Mouse (Mus musculus): Measurements from ENCODE around the gene 2410004B18Rik. TPM values are rescaled to one million over a fixed set of nuclear protein-coding genes. Genes with fewer than 3 reads are reported as not detected.

Gene 2410004B18Rik
- polyA plus RNA-seq, 2 experiments = 31.2 to 47.8 TPM

DNA sequence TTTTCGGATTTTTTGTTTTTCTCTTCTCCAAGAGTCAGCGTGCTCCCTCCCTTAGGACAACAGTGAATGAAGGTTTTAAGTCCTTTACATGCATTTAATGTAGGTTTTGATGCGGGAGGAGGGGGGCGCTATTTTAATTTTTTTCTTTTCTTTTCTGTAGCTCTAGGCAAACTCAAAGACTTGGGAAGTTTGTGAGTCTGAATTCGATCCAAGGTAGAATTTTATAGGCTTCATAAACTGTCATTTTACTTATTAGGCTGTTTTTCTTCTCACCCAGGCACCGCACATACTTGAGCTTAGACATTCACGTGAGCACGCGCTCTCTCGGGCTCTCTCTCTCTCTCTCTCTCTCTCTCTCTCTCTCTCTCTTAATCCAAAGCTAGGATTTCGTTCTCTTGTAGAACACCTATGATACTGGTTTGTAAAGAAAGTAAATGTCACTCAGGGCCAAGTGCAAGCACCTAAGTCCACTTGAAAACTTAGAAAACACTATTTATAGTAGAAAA lies 51.8 kb downstream of the 2410004B18Rik start:
- H3K9ac ChIP-seq (ENCODE audit: low read depth, low read length, severe bottlenecking) = peak overlapping the region; percentile 38; the same call in 1 of the 2 replicates
- no peaks in the 10 kb centered on the region for H3K27me3 ChIP-seq (ENCODE audit: control insufficient read depth, insufficient read depth, low read length)
- DNase-seq (ENCODE audit: low spot score) (peak; percentile 30), ATAC-seq (ENCODE audit: low FRiP score, low read depth) (no peak)
- H3K36me3 ChIP-seq (ENCODE audit: control insufficient read depth, insufficient read depth, low read length) = no peaks in the 10 kb centered on the region
- TF ChIP-seq POLR2A (IDR thresholded peaks at IDR 0.05; ENCODE audit: borderline replicate concordance, extremely low read depth, insufficient read depth, insufficient read length) = no peak
- peak overlapping the region; percentile 94 for H3K4me2 ChIP-seq (replicated peaks; ENCODE audit: low read depth, low read length, severe bottlenecking)
- H3K4me1 ChIP-seq (ENCODE audit: control insufficient read depth, insufficient read depth, low read length) = peaks cover 22% of the 10 kb centered on the region
- peak overlapping the region; percentile 76 for H3K4me3 ChIP-seq (replicated peaks; ENCODE audit: low read length)
- WGBS = 2% methylated on average over 11 of the region's 11 CpGs
- H3K27ac ChIP-seq (replicated peaks; ENCODE audit: low read depth, low read length) = no peak overlapping the region
- no peaks in the 10 kb centered on the region for H3K9me3 ChIP-seq (ENCODE audit: control insufficient read depth, low read length)

DNA sequence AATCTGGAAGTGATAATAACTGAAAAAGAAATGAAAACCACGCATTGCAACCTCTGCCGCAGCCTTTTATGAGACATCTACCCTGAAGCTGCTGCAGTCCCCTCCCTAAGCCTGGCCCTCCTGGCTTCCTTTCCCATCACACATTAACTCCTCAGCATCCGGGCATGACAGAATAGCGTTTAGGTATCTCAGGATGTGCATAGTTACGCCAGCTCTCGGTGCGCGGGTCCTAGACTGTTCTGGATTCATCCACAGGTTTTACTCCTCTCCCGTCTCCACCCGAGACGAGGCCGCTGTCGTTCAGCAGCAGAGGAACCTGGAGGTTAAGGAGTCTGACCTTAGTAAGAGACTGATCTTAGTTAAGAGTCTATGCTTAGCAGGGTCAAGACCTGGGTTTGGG lies 53.3 kb downstream of the 2410004B18Rik start:
- no peak overlapping the region for H3K9ac ChIP-seq (ENCODE audit: low read depth, low read length, severe bottlenecking)
- 74% methylated on average over 13 of the region's 13 CpGs for WGBS

DNA sequence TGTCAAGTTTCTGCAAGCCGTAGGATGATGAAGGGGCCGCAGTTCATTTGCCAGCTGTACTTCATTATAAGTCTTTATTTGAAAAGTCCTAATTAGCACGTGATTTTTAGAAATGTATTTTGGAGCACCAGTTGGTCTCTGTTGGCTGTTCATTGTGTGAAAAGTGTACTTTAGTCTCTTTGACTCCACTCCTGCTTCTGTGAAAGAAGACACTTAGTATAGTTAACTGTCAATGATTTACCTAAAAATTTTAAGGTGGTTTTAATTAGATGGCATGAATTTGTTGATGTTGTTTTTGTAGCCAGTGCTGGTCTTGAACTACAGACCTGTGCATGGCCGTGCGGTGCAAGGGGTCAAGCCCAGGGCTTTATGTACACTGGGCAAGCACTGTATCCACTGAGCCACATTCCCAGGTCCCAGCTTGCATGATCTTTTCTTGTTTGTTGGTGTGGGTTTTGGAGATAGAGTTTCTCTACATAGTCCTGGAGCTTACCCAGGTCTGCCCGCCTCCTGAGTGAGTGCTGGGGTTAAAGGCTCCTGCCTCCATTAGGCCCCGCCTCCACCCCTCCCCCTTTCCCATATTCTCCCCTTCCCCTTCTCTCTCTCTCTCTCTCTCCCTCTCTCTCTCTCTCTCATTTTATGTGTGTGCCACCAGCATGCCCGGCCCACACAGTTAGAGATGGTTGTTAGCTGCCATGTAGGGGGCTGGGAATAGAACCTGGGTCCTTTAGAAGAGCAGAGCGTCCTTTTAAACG lies 54.3 kb downstream of the 2410004B18Rik start:
- ATAC-seq (ENCODE audit: low FRiP score, low read depth) (no peak), DNase-seq (ENCODE audit: low spot score) (no peak)
- H3K27ac ChIP-seq (replicated peaks; ENCODE audit: low read depth, low read length) = no peak overlapping the region
- WGBS = 78% methylated on average over 10 of the region's 10 CpGs
- H3K4me2 ChIP-seq (replicated peaks; ENCODE audit: low read depth, low read length, severe bottlenecking) = no peak overlapping the region
- no peak overlapping the region for H3K4me3 ChIP-seq (replicated peaks; ENCODE audit: low read length)
- TF ChIP-seq POLR2A (IDR thresholded peaks at IDR 0.05; ENCODE audit: borderline replicate concordance, extremely low read depth, insufficient read depth, insufficient read length) = no peak
- no peaks in the 10 kb centered on the region for H3K9me3 ChIP-seq (ENCODE audit: control insufficient read depth, low read length)
- peaks cover 22% of the 10 kb centered on the region for H3K4me1 ChIP-seq (ENCODE audit: control insufficient read depth, insufficient read depth, low read length)
- no peaks in the 10 kb centered on the region for H3K27me3 ChIP-seq (ENCODE audit: control insufficient read depth, insufficient read depth, low read length)
- no peak overlapping the region for H3K9ac ChIP-seq (ENCODE audit: low read depth, low read length, severe bottlenecking)
- H3K36me3 ChIP-seq (ENCODE audit: control insufficient read depth, insufficient read depth, low read length) = no peaks in the 10 kb centered on the region

More for the DNA sequence above, 53.3 kb downstream of the 2410004B18Rik start:
- no peak overlapping the region for H3K27ac ChIP-seq (replicated peaks; ENCODE audit: low read depth, low read length)
- no peaks in the 10 kb centered on the region for H3K36me3 ChIP-seq (ENCODE audit: control insufficient read depth, insufficient read depth, low read length)
- no peaks in the 10 kb centered on the region for H3K9me3 ChIP-seq (ENCODE audit: control insufficient read depth, low read length)
- peak overlapping the region; percentile 18; the same call in 1 of the 2 replicates for H3K4me2 ChIP-seq (replicated peaks; ENCODE audit: low read depth, low read length, severe bottlenecking)
- H3K4me3 ChIP-seq (replicated peaks; ENCODE audit: low read length) = no peak overlapping the region
- no peaks in the 10 kb centered on the region for H3K27me3 ChIP-seq (ENCODE audit: control insufficient read depth, insufficient read depth, low read length)
- DNase-seq (ENCODE audit: low spot score) = no peak
- peaks cover 22% of the 10 kb centered on the region for H3K4me1 ChIP-seq (ENCODE audit: control insufficient read depth, insufficient read depth, low read length)
- ATAC-seq (ENCODE audit: low FRiP score, low read depth) = no peak
- no peak for TF ChIP-seq POLR2A (IDR thresholded peaks at IDR 0.05; ENCODE audit: borderline replicate concordance, extremely low read depth, insufficient read depth, insufficient read length)

DNA sequence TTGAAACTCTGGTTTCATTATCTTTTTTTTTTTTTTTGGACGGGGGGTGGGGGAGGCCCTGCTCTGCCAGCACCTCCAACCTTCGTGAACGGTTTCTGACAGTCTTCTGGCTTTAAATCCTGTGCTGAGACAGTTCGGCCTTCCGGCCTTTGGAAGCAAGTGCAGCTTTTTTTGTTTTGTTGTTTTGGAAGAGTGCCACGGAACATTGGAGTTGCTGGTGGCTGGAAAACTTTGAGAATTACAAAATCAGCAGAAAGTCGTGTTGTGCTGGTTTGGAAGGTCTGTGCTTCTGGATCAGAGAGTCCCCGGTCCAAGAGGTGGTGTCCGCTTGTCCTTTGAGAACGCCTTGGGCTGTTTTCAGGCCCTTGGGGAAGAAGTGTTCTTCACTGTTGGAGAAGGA lies 55.0 kb downstream of the 2410004B18Rik start:
- 71% methylated on average over 10 of the region's 10 CpGs for WGBS
- H3K9me3 ChIP-seq (ENCODE audit: control insufficient read depth, low read length) = no peaks in the 10 kb centered on the region
- H3K4me2 ChIP-seq (replicated peaks; ENCODE audit: low read depth, low read length, severe bottlenecking) = no peak overlapping the region
- no peak overlapping the region for H3K27ac ChIP-seq (replicated peaks; ENCODE audit: low read depth, low read length)
- H3K4me1 ChIP-seq (ENCODE audit: control insufficient read depth, insufficient read depth, low read length) = peaks cover 22% of the 10 kb centered on the region
- no peak for TF ChIP-seq POLR2A (IDR thresholded peaks at IDR 0.05; ENCODE audit: borderline replicate concordance, extremely low read depth, insufficient read depth, insufficient read length)
- no peaks in the 10 kb centered on the region for H3K27me3 ChIP-seq (ENCODE audit: control insufficient read depth, insufficient read depth, low read length)
- DNase-seq (ENCODE audit: low spot score) (peak; percentile 40), ATAC-seq (ENCODE audit: low FRiP score, low read depth) (no peak)
- H3K36me3 ChIP-seq (ENCODE audit: control insufficient read depth, insufficient read depth, low read length) = peaks cover 3% of the 10 kb centered on the region; the same call in 1 of the 2 replicates
- H3K4me3 ChIP-seq (replicated peaks; ENCODE audit: low read length) = no peak overlapping the region
- no peak overlapping the region for H3K9ac ChIP-seq (ENCODE audit: low read depth, low read length, severe bottlenecking)

DNA sequence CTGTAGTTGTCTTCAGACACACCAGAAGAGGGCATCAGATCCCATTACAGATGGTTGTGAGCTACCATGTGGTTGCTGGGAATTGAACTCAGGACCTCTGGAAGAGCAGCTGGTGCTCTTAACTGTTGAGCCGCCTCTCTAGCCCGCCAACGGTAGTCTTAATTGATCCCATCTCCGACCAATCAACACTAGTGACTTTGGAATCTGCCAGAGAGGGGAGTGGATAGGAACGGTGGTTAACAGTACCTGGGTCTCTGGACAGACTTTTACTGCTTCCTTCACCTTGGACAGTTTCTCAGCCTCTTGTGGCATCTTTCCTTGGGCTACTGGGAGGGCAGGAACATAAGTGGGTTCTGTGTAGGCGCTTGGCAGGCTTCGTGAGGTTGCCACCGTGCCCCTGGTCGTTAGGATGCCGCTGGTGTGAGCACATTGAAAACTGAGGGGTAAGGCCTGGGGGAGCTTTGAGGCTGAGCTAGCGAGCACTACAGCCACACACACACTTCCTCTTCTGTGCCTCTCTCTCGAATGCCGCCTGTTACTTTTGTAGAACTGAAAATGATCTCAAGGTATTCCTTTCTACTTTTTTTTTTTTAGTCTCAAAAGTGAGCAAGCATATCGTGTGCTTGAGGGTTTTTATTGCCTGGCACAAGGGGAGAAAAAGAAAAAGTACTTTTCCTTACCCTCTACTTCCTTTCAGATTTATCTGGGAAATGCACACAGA lies 55.8 kb downstream of the 2410004B18Rik start:
- Histone ChIP-seq H3K36me3 (ENCODE audit: control insufficient read depth, insufficient read depth, low read length) (peaks cover 8% of the 10 kb centered on the region; the same call in 1 of the 2 replicates), H3K4me2 (replicated peaks; ENCODE audit: low read depth, low read length, severe bottlenecking) (no peak overlapping the region), H3K4me3 (replicated peaks; ENCODE audit: low read length) (no peak overlapping the region), H3K9ac (ENCODE audit: low read depth, low read length, severe bottlenecking) (no peak overlapping the region), H3K4me1 (ENCODE audit: control insufficient read depth, insufficient read depth, low read length) (peaks cover 21% of the 10 kb centered on the region), H3K27me3 (ENCODE audit: control insufficient read depth, insufficient read depth, low read length) (no peaks in the 10 kb centered on the region), H3K27ac (replicated peaks; ENCODE audit: low read depth, low read length) (0 out of 2 replicates have a peak overlapping the region, but pooled peaks have one; percentile 26), H3K9me3 (ENCODE audit: control insufficient read depth, low read length) (no peaks in the 10 kb centered on the region)
- 63% methylated on average over 14 of the region's 14 CpGs for WGBS
- ATAC-seq (ENCODE audit: low FRiP score, low read depth) (no peak), DNase-seq (ENCODE audit: low spot score) (no peak)
- TF ChIP-seq POLR2A (IDR thresholded peaks at IDR 0.05; ENCODE audit: borderline replicate concordance, extremely low read depth, insufficient read depth, insufficient read length) = no peak

Other genes with a start within 250 kb of the 2410004B18Rik start
- 32.2 and 35.4 TPM in 2 replicates for gene Ddah1, start 179.3 kb upstream of the 2410004B18Rik start, polyA plus RNA-seq (2012; rRNA removed)
- 47.1 and 48.2 TPM in 2 replicates for gene Ddah1, start 179.3 kb upstream of the 2410004B18Rik start, polyA plus RNA-seq (2014; fragmentation: Nextera tagmentation; extraction: Ambion mirVana)
- gene Bcl10, start 15.2 kb upstream of the 2410004B18Rik start, polyA plus RNA-seq (2012; rRNA removed) = 25.5 and 26.0 TPM in 2 replicates
- 52.1 and 52.9 TPM in 2 replicates for gene Bcl10, start 15.2 kb upstream of the 2410004B18Rik start, polyA plus RNA-seq (2014; fragmentation: Nextera tagmentation; extraction: Ambion mirVana)
- gene Syde2, start 49.9 kb downstream of the 2410004B18Rik start, polyA plus RNA-seq (2012; rRNA removed) = 5.3 and 6.0 TPM in 2 replicates
- gene Syde2, start 49.9 kb downstream of the 2410004B18Rik start, polyA plus RNA-seq (2014; fragmentation: Nextera tagmentation; extraction: Ambion mirVana) = 2.6 and 2.8 TPM in 2 replicates
- 0.03 and 0.20 TPM in 2 replicates for gene Wdr63, start 170.1 kb downstream of the 2410004B18Rik start, polyA plus RNA-seq (2012; rRNA removed)
- not detected in 2 replicates for gene Wdr63, start 170.1 kb downstream of the 2410004B18Rik start, polyA plus RNA-seq (2014; fragmentation: Nextera tagmentation; extraction: Ambion mirVana)
- 1.9 and 2.0 TPM in 2 replicates for gene Mcoln3, start 179.4 kb downstream of the 2410004B18Rik start, polyA plus RNA-seq (2012; rRNA removed)
- 1.9 and 2.1 TPM in 2 replicates for gene Mcoln3, start 179.4 kb downstream of the 2410004B18Rik start, polyA plus RNA-seq (2014; fragmentation: Nextera tagmentation; extraction: Ambion mirVana)
- gene Mcoln2, start 211.8 kb downstream of the 2410004B18Rik start, polyA plus RNA-seq (2012; rRNA removed) = 3.5 and 3.6 TPM in 2 replicates
- 1.5 and 2.0 TPM in 2 replicates for gene Mcoln2, start 211.8 kb downstream of the 2410004B18Rik start, polyA plus RNA-seq (2014; fragmentation: Nextera tagmentation; extraction: Ambion mirVana)